Mouse (Mus musculus) WW6 (cell line): Measurements from ENCODE around the gene Gm27179.
"Not testable (repeated sequence)": the region's sequence is repeated elsewhere in the genome, so short reads cannot be mapped to it uniquely, and the experiment has no call there.

Source experiments
- DNase-seq: peaks from one replicate; pipeline ENCODE4 v3.0.0-alpha.2; 2013; ENCODE audit warnings: low read depth, low spot score

The Gm27179 gene

DNA sequence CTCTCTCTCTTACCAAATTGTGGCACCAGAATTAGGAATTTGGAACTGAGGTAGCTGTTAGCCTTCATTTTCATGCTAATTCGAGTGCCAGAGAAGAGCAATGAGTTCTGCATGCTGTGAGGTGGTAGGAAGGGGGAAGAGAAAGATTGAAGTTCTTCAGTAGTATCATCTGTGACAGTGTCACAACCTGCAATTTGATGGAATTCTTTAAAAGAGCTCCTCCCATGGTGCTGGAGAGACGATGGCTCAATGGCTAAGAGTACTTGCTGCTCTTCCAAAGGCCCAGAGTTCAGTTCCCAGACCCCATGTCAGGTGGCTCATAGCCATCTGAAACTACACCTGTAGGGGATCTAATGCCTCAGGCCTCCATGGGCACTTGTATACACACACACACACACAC lies at the start of gene Gm27179:
Gene Gm27179 (minus strand): TSS at position 101 of the 400 bp plus-strand sequence.
- DNase-seq, result not testable (repeated sequence)

DNA sequence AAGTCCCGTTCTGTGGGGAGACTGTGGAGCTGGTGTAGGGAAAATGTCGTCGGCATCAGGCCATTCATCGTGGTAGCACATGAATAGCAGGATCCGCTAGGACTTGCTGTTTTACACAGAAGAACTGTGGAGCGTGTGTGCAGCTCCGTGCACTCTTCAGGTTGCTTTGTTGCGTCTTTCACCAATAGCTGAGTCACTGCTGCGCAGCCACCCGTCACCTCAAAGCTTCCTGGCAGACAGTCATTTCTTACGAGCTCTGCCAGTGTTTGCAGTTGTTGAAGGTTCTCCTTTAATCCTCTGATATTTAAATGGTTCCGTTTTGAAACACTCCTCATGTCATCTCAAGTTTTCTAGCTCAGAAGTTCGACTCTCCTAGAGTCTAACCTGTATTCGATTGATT lies 45.2 kb upstream of the Gm27179 start:
- DNase-seq, result not testable (repeated sequence)

DNA sequence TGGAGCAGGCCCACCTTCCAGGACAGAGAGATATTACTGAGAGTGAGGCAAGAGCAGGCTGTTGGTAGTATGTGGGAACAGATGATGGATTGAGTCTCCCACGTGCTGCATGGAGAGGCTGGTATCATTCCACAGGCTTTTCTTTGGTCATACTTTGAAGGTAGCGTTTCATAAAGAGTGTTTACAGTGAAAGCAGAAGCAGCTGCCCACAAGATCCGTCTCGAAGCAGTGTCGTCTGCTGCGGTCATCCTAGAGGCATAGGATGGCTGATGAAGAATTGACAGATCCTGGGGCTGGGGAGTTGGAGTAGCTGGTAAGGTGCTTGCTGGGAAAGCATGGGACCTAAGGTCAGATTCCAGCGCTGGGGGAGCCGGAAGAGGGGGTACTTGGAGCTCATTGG lies 44.5 kb upstream of the Gm27179 start:
- not testable (repeated sequence) for DNase-seq

DNA sequence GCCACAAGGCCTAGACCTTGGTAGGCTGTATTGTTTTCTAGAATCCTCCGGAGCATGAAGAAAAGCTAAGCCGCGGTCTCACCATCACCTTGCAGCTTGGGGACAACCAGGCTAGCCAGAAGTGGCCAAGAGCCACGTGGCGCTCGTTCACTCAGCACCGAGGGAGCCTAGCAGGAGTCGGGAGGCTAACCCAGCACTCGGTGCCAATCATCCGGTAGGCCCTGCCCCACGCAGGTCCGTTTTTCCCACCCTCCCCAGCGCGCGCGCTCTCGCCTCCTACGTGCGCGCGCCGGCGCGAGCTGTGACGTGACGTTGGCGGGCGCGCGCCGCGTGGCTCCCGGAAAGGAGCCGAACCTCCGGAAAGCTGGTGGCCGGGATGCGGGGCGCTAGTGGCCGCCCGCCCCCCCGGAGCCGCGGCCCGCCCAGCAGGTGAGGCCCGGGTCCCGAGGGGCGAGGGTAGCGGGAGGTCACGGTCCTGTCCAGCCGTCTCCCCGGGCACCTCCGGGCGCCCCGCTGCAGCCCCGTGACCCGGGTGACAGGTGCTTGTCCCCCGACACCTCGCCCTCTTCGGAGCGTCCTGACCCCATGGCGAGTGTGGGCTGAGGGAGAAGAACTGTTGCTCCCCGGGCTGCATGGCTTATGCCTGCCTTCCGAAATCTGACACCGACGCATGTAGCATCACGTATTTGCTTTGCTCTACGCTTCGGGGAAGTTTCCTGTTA lies 42.9 kb upstream of the Gm27179 start, which contains the start of gene Entpd4b:
Gene Entpd4b (plus strand): TSS at position 315 of the 722 bp plus-strand sequence.
- DNase-seq, result not testable (repeated sequence)

DNA sequence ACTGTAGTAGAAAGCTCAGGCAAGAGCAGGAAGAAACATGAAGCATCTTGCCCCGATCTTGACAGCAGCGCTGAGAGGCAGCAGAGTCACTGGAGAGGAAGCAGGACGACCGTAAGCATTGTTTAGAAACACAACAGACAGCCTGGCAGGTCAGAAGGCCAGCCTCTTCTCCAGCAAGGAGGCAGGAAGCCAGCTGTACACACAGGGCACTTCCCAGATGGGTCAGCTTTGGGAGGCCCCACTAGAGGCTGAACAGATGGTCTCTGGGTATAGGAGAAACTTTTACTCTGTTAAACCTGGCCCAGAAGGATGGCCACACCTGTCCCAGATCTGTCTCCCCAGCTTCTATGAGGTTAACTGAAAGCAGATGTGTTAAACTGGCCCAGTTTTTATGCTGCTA lies 35.0 kb upstream of the Gm27179 start:
- DNase-seq, result not testable (repeated sequence)

DNA sequence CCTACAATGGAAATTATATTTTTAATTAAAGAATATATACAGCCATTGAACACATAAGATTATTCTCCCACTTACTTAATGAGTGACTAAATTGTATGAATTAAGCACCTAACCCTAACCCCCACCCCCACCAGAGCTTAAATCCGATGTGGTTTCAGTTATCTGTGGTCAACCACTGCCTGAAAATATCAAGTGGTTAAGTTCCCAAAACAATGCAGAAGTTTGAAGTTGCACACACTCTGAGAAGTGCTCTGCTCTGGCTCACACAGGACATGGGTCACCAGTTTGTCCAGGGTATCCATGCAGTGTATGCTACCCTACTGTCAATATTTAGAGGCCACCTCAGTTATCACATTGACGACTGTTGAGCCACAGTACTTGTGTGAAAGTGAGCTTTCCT lies 32.7 kb upstream of the Gm27179 start:
- not testable (repeated sequence) for DNase-seq

DNA sequence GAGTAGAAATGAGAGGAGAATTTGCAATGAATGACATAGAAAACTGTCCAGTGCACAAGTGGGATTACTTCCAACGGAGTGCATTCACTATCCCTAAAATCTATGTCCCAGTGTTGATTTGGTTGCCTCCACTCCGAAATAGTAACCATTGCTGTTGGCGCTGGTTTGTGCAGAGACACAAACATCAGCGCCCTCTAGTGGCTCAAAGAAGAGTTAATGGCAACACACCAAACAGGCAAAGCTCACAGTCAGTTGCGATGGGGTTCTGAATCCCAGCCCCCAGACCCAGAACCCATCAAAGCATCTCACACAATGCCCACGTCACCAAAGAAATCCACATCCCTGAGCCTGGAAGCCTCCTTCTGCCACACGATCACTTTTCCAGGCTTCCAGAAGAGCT lies 31.7 kb upstream of the Gm27179 start:
- DNase-seq, result not testable (repeated sequence)

DNA sequence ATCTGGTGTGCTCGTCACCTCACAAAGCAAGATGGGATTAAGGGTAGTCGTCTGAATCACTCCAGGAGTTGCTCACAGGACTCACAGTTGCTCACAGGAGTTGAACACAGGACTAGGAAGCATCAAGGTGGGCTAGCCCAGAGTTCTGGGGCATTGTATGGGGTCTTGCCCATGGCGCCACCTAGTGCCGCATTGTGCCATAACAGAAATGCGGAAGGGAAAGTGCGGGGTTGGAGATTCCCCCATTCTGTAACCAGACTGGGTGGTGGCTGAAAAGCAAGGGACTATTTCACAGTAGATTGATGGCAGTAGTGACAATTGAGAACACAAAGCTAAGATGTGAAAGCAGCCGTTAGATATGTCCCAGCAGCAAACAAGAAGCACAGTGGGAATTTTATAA lies 30.3 kb upstream of the Gm27179 start:
- DNase-seq, result not testable (repeated sequence)

DNA sequence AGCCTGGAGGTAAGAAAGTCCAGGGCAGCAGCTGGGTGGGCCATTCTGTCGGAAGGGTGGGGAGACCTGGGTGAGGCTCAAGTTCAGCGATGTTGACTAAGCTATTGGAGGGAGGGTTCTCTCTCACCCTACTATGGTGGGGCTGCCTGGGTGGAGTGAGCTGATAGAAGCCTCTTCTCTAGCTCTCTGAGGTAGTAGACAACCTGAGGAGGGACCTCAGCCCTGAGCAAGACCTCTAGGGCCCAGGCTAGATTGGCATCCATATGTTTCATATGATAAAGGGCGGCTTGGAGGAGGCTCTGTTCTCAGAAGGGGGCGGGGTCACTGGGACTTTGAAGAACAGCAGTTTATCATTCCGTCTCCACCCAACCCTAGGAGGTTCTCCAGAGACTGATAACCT lies 27.8 kb upstream of the Gm27179 start:
- DNase-seq, result not testable (repeated sequence)

DNA sequence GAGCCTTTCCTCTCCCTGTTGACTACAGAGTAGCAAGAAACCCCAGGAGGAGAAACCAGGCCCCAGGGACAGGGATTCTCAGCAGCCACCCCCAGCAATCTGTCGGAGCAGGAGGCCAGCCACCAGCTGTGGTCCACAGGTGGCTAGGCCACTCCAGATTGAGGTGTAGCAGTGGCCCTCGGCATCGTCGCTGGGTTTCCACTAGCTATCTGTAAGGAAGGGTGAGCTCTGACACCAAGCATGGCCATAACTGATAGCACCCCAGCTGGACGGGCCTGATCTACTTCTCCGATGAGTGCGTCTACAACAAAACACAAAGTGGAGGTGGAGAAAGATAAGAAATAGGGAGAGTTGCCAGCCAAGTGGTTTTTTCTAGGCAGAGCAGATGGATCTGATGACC lies 24.2 kb upstream of the Gm27179 start:
- DNase-seq, result not testable (repeated sequence)

DNA sequence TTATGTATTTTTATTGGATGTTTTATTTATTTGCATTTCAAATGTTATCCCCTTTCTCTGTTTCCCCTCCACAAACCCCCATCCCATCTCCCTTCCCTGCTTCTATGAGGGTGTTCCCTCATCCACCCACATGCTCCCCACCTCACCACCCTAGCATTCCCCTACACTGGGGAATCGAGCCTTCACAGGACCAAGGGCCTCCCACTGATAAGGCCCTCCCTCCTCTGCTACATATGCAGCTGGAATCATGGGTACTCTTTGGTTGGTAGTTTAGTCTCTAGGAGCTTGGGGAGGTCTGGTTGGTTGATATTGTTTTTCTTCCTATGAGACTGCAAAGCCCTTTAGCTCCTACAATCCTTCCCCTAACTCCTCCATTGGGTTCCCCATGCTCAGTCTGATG lies 13.9 kb upstream of the Gm27179 start:
- DNase-seq, result not testable (repeated sequence)

DNA sequence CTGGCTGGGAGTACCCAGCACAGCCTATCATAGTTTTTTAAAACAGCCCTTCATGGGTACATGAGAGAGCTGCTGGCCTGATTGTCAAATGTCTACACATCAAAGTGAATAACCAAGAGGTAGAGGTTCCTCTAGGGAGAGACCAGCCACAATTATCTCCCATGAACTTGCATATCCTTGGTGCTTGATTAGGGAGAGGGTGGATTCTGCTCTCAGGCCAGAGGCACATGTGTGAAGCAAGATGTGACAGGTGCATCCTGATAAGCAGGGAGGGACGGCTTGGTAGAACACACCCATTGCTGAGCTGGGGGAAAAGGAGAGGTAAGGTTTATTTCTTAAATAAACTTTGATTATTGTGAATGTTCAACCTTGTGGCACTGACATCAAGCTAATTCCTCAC lies 10.7 kb upstream of the Gm27179 start:
- DNase-seq, result not testable (repeated sequence)

DNA sequence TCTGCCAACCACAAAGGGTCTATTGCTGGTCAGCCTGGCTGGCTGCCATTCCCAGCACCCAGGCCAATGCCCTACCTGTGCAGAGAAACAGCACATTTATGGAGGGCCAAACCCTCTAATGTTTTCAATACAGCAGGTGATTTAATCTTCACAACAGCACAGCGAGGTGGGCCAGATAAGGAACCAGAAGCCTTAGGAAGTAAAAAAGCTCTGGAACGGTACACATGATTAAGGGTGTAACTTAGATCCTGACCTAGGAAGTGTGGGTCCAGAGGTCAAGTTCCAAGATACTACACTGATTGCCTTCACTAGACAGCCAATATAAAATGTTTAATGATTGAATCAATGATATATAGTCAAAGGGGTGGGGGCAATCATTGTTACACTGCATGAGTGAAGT lies 8.5 kb upstream of the Gm27179 start:
- not testable (repeated sequence) for DNase-seq

DNA sequence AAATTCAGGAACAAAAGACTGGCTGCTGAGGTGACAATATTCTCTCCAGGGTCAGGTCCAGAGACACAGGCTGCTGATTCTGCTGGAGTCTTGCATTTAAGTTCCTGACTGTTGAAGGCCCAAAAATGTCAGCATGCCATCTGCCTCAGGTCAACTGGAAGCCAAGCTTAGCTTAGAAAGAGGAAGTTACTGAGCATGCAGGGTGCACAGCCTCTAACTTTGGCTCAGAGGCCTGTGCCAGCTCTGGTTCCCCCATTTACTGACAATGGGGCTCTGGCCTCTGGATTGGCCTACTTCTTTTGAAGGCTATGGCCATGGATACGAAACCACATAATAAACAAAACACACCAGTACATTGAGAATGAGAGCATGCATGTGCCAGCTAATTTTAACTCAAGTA lies 5.3 kb downstream of the Gm27179 start:
- DNase-seq, result not testable (repeated sequence)

DNA sequence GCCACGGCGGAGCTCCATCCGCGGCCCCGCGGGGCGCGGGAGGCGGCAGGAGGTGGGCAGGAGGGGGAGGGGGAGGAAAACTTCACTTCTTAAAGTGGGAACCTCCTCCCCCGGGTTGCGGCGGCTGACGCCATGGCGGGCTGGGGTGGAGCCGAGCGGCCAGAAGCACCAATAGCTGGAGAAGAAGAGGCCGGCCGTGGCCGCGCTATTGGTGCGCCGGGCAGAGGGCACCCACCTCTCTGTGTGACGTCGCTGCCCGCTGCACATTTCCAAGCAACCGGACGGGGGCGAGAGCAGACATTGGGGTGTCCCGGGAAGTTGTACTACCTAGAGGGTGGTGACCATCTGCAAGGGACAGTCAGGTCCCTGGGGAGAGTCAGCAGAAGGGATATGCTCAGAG lies 9.2 kb downstream of the Gm27179 start, which contains the start of gene Gm16867:
Gene Gm16867 (minus strand): TSS at position 189 of the 400 bp plus-strand sequence.
- not testable (repeated sequence) for DNase-seq

DNA sequence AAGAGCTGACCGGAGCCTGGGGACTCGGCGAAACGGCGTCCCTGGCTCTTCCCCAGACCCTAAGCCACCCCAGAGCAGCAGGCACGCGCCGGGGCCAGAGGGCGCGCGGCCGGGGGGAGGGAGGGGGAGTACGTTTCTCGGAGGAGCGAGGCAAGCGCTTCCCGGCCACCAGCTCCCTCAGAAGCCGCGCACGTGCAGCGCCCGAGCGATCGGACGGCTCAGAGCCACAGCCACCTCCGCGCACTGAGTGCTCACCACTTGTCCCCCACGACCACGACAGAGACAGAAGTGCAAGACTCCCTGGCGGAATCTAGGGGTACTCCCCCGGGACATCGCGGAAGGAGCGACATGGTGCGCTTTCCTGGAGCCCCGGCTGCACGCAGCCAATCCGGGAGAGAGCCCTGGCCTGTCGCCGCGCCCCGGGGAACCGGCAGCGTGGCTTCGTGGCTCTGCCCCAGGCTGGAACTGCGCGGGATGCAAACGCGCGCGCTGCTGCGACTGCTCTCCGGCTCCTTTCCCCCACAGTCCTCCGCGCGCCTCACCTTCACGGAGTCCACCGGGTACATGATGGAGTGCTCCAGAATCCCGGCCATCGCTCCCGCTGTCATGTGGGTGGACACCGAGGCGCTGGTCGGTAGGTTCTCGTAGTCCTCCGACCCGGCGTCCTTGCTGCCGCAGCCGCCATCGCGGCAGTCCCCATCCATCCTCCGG lies 9.8 kb downstream of the Gm27179 start:
- DNase-seq, result not testable (repeated sequence)

DNA sequence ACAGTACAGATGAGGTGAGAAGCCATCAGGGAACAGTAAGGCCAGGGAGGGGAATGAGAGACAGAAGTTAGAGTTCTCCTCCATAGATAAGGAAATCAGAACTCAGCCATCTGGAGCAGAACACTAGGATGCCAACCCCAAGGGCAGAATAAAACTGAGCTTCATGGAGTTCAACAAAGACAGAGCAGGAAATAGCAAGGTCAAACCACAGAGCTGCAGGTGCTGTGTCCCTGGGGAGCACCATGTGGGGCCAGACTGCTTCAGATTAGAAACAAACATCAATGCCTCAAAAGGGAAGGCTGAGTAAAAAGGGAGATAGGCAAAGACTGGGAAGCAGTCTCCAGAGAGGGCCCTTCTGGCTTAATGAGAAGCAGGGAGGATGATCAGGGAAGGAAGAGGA lies 16.1 kb downstream of the Gm27179 start:
- DNase-seq, result not testable (repeated sequence)

DNA sequence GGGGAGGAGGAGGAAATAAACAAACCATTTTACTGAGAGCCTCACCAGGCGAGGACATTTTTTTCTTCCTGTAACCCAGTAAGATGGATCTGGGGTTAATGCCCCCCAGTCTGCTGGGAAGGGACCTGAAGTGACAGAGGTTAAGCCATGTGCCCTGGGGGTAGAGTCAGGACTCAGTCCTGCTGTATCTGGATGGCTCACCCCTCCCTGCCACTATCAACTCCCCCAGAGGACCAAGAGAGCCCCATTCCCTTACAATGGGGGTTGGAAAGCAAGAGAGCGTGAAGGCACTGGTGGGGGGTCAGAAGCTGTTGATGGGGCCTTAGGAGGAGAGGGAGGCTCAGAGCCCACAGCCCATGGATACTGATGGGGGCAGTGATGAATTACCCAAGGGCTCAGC lies 17.4 kb downstream of the Gm27179 start:
- not testable (repeated sequence) for DNase-seq

DNA sequence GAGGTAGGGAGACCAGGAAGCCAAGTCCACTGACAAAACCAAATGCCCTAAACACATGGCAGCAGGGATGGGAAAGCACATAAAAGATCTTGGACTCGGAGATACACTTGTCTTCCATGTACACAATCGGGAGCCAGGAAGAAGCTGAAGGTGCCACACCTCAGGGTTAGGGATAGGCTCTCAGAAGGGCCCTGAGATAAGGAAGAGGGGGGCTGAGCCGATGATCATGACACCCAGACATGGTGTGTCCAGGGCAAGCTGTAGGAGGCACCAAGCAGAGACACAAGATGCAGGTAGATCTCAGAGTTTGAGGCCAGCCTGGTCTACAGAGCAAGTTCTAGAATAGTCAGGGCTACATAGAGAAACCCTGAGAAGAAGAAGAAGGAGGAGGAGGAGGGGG lies 17.8 kb downstream of the Gm27179 start:
- DNase-seq, result not testable (repeated sequence)

DNA sequence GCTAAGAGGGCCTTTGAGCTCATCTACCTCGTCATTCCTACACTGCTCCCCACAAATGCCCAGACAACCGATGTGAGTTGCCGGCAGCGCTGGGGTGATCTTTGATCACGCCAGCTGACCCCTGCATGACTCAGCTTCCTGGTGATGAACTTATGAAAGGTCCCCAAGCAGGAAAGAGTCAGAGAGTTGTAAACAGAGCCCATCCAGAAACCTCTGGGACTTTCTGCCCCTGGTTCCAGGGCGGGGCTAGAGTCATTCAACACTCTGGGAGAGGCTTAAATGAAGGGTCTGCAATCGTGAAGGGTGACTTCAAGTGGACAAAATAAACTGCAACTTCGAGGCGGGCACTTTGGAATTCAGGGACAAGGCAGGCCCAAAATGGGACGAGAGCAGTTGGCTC lies 24.3 kb downstream of the Gm27179 start:
- not testable (repeated sequence) for DNase-seq

DNA sequence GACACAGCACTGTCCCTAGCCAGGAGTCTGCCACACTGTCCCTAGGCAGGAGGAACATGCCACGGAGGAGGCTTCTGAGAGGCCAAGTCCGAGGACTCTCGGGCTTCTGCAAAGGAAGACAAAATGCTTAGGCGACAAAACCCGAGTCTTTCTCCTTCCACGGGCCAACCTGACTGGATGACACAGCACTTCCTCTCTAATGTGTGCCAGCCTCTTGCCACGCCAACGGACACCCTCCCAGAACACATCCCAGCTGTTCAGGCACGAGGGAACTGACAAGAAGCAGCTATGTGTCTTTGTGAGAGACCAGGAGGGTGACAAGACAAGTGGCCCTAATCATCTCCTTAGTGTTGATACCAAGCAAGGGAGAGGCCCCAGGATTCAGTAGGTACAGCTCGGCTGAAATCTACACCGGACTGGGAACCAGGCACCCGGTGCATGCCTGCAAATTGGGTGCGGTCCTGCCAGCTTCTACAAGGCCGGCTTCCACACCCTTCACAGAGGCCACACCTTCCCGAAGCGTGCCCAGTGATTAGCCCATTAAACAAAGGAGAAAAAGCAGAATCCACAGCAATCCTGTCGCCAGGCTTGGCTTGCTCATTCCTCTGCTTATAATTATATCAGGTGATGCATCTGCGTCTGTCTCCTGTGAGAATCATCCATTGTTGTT lies 26.7 kb downstream of the Gm27179 start:
- DNase-seq, result not testable (repeated sequence)
